Mouse (Mus musculus): Measurements from ENCODE around the gene Ajap1. TPM values are rescaled to one million over a fixed set of nuclear protein-coding genes. Genes with fewer than 3 reads are reported as not detected.

Ajap1 gene
- 1 to 10 TPM; 1.9 to 2.0 TPM for total RNA-seq (2021)
- long read RNA-seq, experiment 1, transcript Ajap1-201 (6 exons, 3,048 nt), result major isoform, 5 of 5 reads
- long read RNA-seq, experiment 1, partial matches to known transcripts, result 0 of 5 reads
- long read RNA-seq, experiment 1, other reads (novel, unspliced or antisense), result 0 of 5 reads
- long read RNA-seq, experiment 2, transcript Ajap1-201 (6 exons, 3,048 nt), result major isoform, 7 of 8 reads
- long read RNA-seq, experiment 2, partial matches to known transcripts, result 1 of 8 reads
- long read RNA-seq, experiment 2, other reads (novel, unspliced or antisense), result 0 of 8 reads

DNA sequence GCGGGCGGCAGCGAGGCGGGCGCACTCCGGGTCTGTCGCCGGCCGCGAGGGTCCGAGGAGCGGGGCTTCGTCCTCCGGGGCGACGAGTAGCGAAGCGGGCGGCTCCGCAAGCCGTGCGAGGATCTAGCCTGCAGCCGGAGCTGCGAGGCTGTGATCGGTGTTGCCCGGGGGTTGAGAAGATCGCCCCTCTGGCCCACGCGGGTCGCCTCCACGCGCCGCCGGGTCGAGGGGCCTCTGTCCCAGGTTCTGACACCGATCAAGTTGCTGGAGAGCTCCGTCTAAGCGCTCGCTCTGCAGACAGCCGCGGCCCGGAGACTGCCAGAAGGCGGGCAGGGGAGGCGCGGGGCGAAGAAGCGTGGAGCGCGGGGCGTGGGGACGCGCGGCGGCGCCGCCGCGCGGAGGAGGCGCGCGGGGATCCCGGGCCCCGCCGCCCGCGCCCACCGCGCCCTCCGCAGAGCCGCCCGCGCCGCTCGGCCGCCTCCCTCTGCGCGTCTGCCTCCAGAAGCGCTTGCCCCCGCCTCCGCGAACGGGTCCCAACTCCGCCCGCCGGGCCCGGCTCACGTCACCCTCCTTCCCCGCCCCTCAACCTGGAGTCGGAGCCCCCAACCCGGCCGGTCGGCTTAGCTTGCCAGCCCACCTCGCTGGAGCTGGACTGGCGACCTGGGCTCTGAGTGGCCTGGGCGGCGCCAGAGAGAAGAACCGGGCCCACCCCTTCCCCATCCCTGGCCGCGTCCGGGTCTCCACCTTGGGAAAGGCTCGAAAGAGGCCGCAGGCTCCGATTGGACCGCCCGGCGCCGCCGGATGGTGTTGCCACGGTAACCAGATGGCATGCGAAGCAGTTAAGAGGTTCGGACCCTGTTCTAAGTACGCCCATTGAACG lies at the start of gene Ajap1:
TSS of gene Ajap1 (minus strand) at position 353 of the 880 bp plus-strand sequence.
- DNase-seq (ENCODE audit: low spot score in 2 of 2), result no peak

DNA sequence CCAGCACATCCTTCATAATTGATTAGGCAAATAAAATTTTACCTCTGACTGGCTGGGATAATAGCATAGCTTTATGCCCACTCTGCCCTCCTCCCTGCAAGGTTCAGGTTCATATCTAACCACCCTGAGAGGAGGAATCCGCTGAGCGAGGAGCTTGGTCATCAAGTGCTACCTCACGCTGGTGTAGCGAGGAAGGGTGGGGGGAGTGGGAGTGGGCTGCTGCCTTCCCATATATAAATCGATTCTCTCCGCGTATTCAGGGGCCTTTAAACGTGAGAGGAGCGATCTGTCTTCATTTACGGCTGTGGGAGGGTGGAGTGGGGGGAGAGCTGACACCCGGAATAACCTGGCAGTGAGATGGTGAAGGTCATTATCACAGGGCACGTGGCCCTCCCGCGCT lies 47.9 kb upstream of the Ajap1 start:
- no peak for DNase-seq (ENCODE audit: low spot score in 2 of 2)

DNA sequence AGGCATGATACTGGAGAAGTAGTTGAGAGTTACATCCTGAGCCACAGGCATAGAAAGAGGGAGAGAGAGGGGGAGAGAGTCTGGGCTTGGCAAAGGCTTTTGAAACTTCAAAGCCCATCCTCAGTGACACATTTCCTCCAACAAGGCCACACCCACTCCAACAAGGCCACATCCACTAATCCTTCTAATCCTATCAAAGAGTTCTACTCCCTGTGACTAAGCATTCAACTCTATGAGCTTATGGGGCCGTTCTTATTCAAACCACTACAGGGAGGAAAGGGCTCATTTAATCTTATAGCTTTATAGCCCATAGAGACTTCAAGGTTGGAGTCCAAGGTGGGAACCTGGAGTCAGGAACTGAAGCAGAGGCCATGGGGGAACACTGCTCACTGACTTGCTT lies 39.0 kb upstream of the Ajap1 start:
- DNase-seq (ENCODE audit: low spot score in 2 of 2), result no peak

DNA sequence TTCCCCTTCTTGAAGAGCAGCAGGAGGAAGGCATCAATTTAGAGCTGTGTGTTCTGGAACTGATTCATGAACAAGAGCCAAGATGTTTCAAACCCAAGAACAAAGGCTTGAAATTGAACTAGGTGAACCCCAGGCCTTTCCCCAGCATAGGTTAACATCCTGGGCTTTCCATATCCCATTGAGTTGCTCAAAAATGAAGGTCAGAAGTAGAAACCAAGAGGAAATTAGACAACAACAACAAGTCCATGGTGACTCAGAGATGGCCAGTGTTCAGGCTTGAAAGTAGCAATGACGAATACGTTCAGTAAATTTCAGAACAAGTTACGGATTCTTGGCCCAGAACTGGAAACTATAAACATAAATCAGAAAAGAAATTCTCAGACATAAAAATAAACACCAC lies 37.3 kb upstream of the Ajap1 start:
- no peak for DNase-seq (ENCODE audit: low spot score in 2 of 2)

DNA sequence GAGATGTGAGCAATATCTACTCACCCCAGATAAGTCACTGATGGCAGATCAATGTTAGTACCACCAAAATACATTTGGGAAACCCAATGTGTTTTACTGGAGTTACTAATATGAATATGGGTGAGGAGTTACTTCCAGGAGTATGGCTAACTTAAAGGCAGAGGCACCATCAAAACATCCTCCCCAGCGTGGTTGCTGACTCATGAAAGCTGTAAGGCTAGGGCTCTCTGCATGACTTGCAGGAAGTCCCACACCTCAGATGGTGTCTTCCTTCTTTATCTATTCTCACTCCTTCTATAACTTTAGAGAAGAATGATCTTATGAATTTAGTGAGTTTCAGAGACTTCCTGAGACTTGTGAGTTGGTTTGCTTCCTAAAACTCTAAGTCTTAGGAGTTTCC lies 36.7 kb upstream of the Ajap1 start:
- DNase-seq (ENCODE audit: low spot score in 2 of 2), result no peak

DNA sequence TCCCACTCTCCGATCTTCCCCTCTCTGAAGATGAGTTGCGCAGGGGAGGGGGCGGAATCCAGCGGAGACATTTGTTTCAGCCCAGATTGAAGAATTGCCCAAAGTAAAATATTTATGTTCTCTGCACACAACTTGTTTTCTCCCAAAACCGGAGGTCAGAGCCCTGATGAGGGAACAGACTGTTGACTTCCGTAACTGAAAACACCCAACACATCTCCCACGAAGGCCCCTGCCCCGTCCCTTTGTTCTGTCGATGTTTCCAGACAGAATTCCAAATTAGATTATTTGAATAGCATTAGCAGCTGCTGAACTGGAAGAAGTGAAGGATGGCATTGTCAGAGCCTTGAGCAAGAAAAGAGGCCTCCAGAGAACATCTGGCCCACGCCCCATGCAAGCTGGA lies 33.2 kb upstream of the Ajap1 start:
- no peak for DNase-seq (ENCODE audit: low spot score in 2 of 2)

DNA sequence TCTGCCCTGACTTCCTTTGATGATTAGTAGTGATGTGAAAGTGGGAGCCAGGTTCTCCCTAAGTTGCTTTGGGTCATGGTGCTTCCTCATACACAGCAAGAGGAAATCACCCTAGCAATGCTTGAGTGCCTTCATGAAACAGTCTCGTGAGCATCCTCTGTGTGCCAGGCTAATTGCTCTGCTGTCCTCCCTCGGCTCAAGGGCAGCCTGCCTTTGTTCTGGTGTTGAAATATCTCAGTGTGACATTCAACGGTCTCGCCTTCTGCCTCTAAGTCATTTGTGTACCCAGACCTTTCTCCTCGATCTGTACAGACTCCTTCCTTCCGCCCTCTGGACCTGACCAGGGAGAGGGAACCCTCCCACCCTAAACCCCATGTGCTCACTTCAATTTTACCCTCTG lies 31.5 kb upstream of the Ajap1 start:
- DNase-seq (ENCODE audit: low spot score in 2 of 2), result no peak

DNA sequence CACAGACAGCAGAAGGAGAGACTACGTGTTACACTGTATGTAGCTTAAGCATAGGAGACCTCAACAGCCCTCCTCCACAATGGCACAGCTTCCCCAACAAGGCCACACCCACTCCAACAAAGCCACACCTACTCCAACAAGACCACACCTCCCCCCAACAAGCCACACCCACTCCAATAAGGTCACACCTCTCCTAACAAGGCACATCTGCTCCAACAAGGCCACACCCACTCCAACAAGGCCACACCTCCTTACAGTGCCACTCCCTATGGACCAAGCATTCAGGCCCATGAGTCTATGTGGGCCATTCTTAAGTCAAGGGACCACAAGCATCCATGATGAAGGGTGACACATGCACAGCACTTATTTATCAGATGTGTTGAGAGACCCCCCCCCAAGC lies 28.9 kb upstream of the Ajap1 start:
- no peak for DNase-seq (ENCODE audit: low spot score in 2 of 2)

DNA sequence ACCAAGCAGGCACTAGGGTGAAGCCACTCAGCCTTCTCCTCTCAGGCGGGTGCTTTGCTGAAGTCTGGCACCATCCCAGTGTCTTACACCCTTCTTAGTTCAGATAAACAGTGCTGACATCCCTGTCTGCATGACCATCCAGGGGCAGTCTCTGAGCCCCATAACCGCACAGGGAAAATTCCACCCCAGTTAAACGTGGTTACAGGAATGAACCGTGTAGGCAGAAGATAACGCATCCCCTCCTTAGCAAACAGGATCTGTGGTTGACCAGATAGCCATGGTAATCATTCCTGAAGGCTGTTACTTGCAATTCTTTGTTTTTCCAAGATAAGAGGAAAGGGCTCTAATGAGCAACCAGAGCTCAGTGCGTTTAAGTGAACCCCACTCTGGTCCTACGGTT lies 19.3 kb upstream of the Ajap1 start:
- no peak for DNase-seq (ENCODE audit: low spot score in 2 of 2)

DNA sequence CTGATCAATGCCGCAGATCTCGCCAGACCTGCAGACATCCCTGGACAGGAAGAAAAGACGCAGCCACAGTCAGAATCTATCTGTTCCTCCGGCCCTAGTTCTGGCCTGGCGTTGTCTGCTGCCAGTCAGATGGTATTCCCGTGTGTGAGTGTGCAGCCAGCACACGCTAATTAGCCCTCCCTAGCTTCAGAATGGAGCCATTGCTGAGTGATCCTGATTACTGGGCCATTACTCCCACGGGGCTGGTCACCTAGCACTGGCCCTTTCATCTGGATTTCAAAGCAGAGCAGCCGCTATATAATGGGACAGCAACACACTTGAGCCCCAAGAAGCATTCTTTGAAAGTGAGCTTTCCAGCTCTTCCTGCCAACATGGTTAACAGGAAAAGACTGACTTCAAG lies 9.8 kb upstream of the Ajap1 start:
- DNase-seq (ENCODE audit: low spot score in 2 of 2), result no peak

DNA sequence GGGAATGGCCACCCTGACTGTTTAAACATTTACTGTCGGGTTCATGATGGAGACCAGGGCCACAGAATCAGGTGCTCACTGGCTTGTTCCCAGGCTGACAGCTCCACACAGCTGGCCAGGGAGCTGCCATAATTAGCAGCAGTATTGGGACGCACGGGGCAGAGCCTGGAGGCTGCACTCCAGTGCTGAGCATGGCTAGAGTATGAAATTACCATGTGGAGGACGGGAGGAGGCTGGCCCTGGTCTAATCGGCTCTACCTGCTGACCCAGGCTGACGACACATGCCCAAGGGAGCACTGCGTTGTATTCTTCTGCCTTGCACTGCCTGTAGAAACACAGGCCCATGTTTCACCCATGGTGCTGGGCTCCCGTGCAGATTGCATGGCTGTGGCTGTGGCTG lies 6.5 kb upstream of the Ajap1 start:
- no peak for DNase-seq (ENCODE audit: low spot score in 2 of 2)

DNA sequence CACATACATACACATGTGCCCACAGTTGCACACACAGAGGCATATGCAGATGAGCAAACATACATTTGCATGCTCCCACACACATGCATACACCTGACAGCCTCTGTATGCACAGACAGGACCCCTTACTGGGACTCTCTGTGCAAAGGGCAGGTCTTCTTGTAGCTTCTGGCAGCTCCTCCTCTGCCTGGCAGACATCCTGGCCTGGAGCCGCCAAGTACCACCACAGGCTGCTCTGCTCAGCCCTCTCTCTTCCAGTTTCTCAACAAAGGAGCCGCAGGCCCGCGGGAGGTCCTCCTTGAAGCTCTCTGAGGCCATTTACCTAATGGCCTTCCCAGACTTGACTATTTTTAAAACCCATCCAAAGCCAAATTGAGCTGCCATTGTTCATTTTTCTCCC lies 3.3 kb upstream of the Ajap1 start:
- no peak for DNase-seq (ENCODE audit: low spot score in 2 of 2)

DNA sequence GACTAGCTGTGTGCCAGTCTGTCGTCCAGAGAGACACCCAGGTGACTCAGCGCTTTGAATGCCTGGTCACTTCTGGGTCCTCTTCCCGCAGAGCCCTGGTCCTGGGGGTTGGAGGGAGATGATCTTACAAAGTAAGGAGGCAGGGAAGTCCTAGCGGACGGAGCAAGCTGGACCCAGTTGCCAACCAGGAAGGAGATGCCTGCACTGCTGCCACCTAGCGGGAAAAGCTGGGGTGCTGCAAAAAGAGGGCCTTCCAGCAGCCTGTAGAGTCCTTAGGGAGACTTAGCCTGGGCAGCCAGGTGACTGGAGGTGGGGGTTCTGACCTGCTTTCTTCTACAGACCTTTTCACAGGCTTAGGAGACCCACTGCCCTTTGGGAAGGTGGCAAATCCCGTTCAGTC lies 1.8 kb upstream of the Ajap1 start:
- peak; percentile 39 to 64 for DNase-seq (ENCODE audit: low spot score in 2 of 2)

DNA sequence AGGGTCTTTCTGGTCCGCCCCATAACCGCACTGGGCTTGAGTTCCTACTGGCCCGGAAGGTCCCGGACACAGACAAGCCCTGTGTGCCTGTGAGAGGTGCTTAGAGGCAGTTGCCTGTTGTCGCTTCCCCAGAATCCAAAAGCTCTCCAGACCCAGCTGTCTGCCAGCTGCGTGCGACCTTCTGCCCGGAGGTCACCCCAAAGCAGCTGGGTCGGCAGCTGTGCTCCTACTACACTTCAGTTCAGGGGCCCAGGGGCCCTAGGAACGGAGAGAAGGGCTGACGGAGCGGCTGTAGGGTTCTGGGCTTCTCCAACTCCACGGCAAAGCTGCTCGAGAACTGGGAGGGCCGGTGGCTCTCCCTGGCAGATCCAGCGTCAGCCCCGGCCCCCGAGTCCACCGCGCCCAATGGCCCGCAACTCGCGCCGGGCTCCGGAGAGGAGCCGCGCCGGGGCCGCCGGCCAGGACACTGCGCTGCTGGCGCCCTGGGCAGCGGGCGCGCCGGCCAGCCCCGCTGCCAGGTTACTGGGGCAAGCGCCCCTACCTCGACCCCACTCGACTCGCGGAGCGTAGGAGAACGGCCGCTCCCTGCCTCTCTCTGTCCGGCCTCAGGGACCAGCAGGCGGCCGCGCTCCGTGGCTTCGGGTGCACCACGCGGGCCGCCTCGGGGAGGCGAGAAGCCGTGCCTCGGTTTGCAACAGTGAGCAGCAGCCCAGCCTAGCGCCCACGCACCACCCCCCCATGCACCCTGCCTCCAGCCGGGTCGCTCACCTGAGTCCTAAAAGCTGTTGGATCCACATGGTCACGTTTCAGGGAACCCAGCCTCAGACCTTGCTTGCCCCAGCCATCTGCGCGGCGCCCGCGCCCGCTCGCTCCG lies 1.0 kb downstream of the Ajap1 start:
- no peak for DNase-seq (ENCODE audit: low spot score in 2 of 2)

DNA sequence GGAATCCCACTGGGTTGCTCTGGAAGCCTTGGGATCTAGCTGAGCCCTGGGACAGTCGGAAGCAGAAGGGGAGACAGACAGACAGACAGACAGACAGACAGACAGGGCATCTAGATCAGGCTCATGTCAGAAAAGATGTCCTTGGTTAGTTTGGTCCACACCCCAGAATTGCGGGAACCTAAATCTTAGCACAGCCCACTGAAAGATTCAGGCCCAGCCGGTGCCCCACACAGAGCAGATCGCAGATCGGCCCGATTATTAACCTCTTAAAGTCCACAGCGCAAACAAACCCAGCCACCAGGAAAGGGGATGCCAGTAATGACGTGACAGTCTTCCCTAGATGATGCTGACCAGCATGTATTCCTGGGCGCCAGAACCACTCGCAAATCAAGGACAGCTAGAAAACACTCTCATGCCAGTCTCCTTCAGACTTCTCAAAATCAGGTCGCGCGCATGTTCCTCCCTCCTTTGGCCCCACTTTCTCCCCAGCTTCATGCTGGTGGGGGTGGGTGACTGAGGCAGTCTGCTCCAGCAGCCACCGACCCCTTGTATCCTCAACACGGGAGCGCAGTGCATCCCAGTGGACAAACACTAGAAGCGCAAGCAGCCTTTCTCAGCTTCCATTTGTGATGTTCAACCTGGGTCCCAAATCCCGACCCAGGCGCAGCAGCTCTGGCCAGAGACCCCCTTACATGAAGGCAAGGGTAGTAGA lies 1.9 kb downstream of the Ajap1 start:
- DNase-seq (ENCODE audit: low spot score in 2 of 2), result no peak

DNA sequence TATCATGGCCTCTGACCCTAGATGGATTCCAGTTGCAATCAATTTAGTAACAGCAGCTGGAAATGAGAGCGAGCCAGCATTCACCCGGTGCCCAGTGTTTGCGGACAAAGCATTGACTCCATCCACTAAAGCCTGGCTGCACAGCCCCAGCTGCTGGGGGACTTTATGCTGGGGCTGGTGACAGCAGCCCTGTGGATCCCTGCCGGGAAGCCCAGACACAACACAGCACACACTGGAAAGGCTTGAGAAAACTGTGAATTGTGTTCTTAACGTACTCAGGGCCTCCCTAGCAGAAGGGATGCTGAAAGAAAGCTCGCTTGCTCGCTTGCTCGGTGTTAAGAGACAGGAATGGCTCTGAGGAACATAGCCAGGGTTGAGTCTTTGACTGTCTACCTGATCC lies 3.5 kb downstream of the Ajap1 start:
- DNase-seq (ENCODE audit: low spot score in 2 of 2), result no peak

DNA sequence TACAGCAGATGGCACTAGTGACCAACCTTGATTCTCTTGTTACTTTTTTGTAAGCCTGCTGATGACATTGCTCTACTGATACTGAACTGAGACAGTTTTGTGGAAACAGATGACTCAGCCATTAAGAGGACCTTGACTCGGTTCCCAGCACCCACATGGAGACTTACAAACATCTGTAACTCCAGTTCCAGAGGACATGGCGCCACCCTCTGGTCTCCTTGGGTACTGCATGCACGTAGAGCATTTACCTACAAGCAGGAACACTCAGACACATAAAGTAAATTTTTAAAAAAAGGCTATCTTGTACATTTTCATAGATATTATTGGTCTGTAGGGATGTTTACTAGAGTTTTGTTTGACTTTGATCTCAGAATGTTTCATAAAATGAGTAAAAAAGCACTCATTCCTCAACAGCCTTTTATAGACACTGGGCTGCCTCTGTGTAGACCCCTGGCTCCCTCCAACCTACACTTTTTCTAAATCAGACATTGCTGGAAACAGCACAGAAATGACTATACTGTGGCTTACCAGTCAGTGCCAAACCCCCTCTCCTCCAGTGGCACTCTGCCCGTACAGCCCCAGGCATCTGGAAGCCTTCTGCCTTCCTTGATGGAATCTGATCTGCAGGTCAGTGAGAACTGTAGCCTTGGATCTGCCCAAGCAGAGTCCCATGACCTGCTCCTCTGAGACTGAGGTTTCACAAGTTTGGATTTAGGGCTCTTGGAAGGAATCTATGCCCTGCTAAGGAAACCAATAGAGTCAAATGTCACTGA lies 8.9 kb downstream of the Ajap1 start:
- DNase-seq (ENCODE audit: low spot score in 2 of 2), result no peak

DNA sequence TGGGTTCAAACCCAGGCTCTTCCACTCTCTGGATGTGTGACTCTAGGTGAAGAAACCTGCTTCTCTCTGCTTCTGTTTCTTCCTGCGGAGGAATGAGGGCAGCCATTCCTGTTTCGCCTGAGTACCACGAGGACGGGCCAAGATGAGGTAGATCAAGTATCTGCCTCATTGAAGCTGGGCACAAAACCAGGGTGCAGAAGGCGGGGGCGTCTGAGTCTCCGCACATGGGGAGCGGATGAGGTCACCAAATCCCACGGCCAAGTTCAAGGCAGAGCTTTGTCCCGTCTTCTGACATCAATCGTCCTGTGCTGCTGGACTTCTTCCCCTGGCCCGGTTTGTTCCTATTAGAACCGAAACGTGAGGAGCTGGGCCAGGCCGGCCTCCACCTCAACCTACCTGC lies 12.9 kb downstream of the Ajap1 start:
- no peak for DNase-seq (ENCODE audit: low spot score in 2 of 2)

DNA sequence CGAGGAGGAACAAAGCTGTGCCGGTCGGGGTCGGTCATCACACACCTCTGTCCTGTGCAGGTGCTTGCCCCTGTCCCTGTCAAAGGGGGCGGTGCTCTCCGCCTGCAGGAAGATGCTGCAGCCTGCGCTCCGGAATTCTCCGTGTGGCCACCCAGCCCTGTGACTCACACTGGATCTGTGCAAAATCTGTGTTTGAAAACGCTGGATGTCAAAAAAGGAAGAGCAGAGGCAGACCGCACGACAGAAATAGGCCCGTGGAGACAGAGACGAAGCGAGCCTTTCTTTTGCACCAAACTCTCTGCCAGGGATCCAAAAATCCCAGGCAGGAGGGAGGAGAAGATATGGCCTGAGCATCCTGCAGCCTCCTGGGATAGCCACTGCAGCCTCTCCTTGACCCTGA lies 22.7 kb downstream of the Ajap1 start:
- no peak for DNase-seq (ENCODE audit: low spot score in 2 of 2)

DNA sequence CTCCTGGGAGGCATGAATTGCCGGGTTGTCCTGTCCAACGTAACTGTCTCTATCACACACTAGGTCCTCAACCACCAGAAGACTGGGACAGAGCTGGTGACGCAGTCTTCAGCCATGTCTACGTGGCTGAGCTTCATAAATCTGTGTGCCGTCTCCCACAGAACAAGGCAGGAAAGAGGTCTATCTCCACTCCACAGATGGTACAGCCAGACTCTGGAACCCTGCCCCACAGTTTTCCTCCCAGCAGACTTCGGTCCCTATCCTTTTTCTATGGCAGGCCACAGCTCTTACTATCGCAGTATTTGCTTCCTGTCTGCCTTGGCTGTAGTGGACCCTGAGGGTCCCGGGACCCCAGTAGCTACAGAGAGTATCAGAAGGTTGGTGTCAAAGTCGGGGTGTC lies 23.1 kb downstream of the Ajap1 start:
- DNase-seq (ENCODE audit: low spot score in 2 of 2), result no peak

All from gastrocnemius, postnatal 4 days (tissue).